Mouse (Mus musculus) lung, embryonic 14.5 days (tissue): ENCODE measurements around the gene Rnf26. TPM values are rescaled to one million over a fixed set of nuclear protein-coding genes. Genes with fewer than 3 reads are reported as not detected.

ENCODE experiments used
- ATAC-seq: fragments of 200-750 bp; cut with Nextera tagmentation; 2 replicates; pipeline ENCODE4 v1.8.0; 2017; ENCODE audit warnings: mild to moderate bottlenecking, moderate TSS enrichment, moderate library complexity; ENCODE audit not compliant: insufficient read depth
- DNase-seq: peaks from one replicate; pipeline ENCODE4 v3.0.0-alpha.2; 2015
- H3K27ac ChIP-seq: fragments of 300-500 bp; sonication (generic); 2 replicates; pipeline ENCODE4 v1.5.1; 2014; ENCODE audit warnings: low read depth, mild to moderate bottlenecking, moderate library complexity
- H3K27me3 ChIP-seq: fragments of 300-500 bp; sonication (generic); 2 replicates; pipeline ENCODE4 v1.6.1; 2014; ENCODE audit warnings: low read length, control low read depth; ENCODE audit not compliant: insufficient read depth
- H3K36me3 ChIP-seq: fragments of 300-500 bp; sonication (generic); 2 replicates; pipeline ENCODE4 v1.6.1; 2014; ENCODE audit warnings: control low read depth; ENCODE audit not compliant: insufficient read depth
- H3K4me1 ChIP-seq: fragments of 300-500 bp; sonication (generic); 2 replicates; pipeline ENCODE4 v1.6.1; 2014; ENCODE audit warnings: antibody characterized with exemption, control low read depth; ENCODE audit not compliant: insufficient read depth
- H3K4me2 ChIP-seq: fragments of 300-500 bp; sonication (generic); 2 replicates; pipeline ENCODE4 v1.6.1; 2014; ENCODE audit warnings: mild to moderate bottlenecking
- H3K4me3 ChIP-seq: fragments of 300-500 bp; sonication (generic); 2 replicates; pipeline ENCODE4 v1.5.1; 2014; ENCODE audit warnings: low read depth, low read length
- H3K9ac ChIP-seq: fragments of 300-500 bp; sonication (generic); 2 replicates; pipeline ENCODE4 v1.6.1; 2014
- H3K9me3 ChIP-seq: fragments of 300-500 bp; sonication (generic); 2 replicates; pipeline ENCODE4 v1.6.1; 2016; ENCODE audit warnings: low read depth, low read length, control low read depth
- CTCF ChIP-seq: IDR thresholded peaks from 2 replicates; pipeline ENCODE4 v1.5.1; 2016; ENCODE audit warnings: antibody characterized with exemption, low read depth
- WGBS: fragments of 180-500 bp; shearing (Covaris S2); extraction: QIAGEN DNeasy Blood & Tissue Kit; methylation state at CpG from one replicate; pipeline ENCODE4 v1.1.7; 2014; 5-methylcytosine and 5-hydroxymethylcytosine counted together
- polyA plus RNA-seq: library from polyadenylated mRNA; unstranded; fragments of >200 nt; fragmentation: Nextera tagmentation; extraction: Ambion mirVana; gene quantifications from 2 replicates; pipeline ENCODE4 v1.2.1, GENCODE M21; 2014

Gene Rnf26
- polyA plus RNA-seq, 1 experiment from 2014 or later = 89.2 TPM

- Histone ChIP-seq H3K9me3 (no peaks in the 10 kb centered on the region), H3K4me1 (no peaks in the 10 kb centered on the region), H3K36me3 (peaks cover 16% of the 10 kb centered on the region; the same call in 1 of the 2 replicates), H3K4me2 (no peak overlapping the region), H3K9ac (no peak overlapping the region), H3K27me3 (no peaks in the 10 kb centered on the region), H3K4me3 (no peak overlapping the region), H3K27ac (no peak overlapping the region)
- peak; percentile 76 for TF ChIP-seq CTCF
- 38% methylated on average over 24 of the region's 24 CpGs for WGBS
- DNase-seq (peak; percentile 75), ATAC-seq (peak; percentile 42; the same call in 1 of the 2 replicates)
Measured at GRCm38 (mm10) chr9:44093612-44094503, 19.5 kb downstream of the Rnf26 start.

DNA sequence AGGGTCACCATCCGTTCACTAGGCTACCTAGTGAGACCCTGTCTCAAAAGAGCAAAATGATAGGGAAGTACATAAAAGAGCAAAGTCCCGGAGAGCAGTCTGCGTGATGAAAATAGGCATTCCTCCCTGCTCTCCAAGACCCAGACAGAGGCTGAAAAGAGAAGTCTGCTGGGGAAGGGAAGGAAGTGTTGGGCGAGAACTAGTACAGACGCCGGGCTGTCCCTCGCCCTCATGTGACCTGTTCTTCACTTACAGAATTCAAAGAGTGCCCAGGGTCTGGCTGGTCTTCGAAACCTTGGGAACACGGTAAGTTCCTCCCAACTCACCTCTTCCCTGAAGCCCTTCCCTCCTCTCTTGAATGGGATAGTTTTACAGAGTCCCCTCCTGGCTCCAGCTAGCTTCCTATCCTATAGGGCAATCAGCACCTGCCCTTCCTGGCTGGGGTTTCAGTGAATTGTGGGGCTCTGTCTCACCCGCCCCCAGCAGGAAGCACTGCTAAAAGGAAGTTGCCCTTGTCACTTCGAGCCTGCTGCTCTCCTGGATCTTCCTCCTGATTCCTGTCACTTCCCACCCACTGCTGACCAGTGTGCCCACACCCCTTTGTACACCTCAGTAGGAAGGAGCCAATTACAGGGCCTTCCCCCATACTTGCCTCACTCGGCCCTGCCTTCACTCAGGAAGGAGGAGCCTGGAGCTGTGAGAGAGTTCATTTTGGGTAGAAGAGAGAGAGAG, 24.3 kb downstream of the Rnf26 start:
- no peak overlapping the region for H3K27ac ChIP-seq
- TF ChIP-seq CTCF = no peak

DNA sequence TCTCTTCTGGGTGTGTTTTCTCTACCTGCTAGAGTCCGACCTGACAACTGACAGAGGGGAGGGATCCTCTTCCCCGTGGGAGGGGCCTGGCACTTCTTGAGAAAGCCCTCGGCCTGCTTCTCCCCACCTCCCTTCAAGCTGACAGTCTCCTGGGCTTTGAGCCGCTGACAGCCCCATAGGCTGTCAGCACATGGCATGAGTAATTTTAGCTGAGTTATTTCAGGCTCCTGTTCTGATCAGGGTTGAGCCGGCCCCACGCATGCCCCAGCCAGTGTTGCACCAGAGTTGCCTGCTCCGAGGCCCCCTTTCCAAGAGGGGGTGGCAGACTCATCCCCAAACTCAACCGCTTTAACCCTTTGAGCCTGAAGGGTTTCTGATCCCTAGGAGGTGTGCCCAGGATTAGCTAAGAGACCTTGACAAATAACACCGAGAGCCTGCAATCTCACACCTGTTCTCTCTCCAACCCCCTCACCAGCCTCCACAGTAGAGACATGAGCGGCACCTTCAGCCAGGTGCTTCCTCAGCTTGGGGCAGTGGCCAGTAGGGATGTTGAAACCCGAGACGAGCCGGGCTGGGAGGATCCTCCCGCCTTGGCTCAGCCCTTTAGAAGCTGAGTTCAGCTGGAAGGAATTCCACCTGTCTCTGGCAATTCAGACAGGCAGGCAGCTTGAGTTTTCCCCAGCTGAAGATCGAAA, 25.4 kb downstream of the Rnf26 start:
- no peak for ATAC-seq
- Histone ChIP-seq H3K9me3 (no peaks in the 10 kb centered on the region), H3K27ac (peak overlapping the region; percentile 58; the same call in 1 of the 2 replicates), H3K9ac (no peak overlapping the region; the same call in 1 of the 2 replicates), H3K4me3 (no peak overlapping the region), H3K36me3 (peaks cover 14% of the 10 kb centered on the region; the same call in 1 of the 2 replicates), H3K4me2 (peak overlapping the region; percentile 35; the same call in 1 of the 2 replicates), H3K4me1 (peaks cover 7% of the 10 kb centered on the region; the same call in 1 of the 2 replicates), H3K27me3 (peaks cover 23% of the 10 kb centered on the region; the same call in 1 of the 2 replicates)
- TF ChIP-seq CTCF = no peak
- WGBS = 8% methylated on average over 15 of the region's 15 CpGs
- peak; percentile 56 for DNase-seq

More for the DNA sequence above, 24.3 kb downstream of the Rnf26 start:
- peaks cover 16% of the 10 kb centered on the region; the same call in 1 of the 2 replicates for H3K36me3 ChIP-seq
- H3K4me2 ChIP-seq = no peak overlapping the region; the same call in 1 of the 2 replicates
- no peaks in the 10 kb centered on the region for H3K9me3 ChIP-seq
- no peak overlapping the region for H3K4me3 ChIP-seq
- WGBS = 54% methylated on average over 12 of the region's 12 CpGs
- H3K27me3 ChIP-seq = peaks cover 18% of the 10 kb centered on the region; the same call in 1 of the 2 replicates
- H3K4me1 ChIP-seq = peaks cover 7% of the 10 kb centered on the region; the same call in 1 of the 2 replicates
- no peak overlapping the region for H3K9ac ChIP-seq
- DNase-seq (no peak), ATAC-seq (no peak)

DNA sequence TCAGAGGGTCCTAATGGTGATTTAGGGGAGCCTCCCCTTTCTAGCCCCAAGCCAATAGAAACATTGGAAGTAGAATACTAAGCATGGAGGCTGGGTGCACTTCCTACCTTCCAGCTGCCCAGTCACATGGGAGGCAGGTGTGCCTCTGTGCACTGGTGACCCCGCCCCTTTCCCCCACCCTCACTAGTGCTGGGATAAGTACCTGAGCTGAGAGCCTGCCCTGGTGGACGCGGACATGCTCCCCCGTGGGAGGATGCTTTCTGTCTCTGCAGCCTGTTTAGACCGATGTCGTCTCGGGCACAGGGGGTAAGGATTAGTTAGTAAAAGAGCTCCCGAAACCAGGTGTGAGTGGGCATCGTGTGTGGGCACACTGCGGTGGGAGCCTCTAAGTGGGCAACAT, 26.4 kb downstream of the Rnf26 start:
- no peak for TF ChIP-seq CTCF
- DNase-seq (no peak), ATAC-seq (no peak)
- 49% methylated on average over 10 of the region's 10 CpGs for WGBS
- no peak overlapping the region for H3K27ac ChIP-seq
- H3K27me3 ChIP-seq = peaks cover 29% of the 10 kb centered on the region; the same call in 1 of the 2 replicates
- no peaks in the 10 kb centered on the region for H3K9me3 ChIP-seq
- H3K4me1 ChIP-seq = peaks cover 7% of the 10 kb centered on the region; the same call in 1 of the 2 replicates
- H3K4me3 ChIP-seq = no peak overlapping the region
- H3K9ac ChIP-seq = no peak overlapping the region
- no peak overlapping the region for H3K4me2 ChIP-seq
- peaks cover 9% of the 10 kb centered on the region; the same call in 1 of the 2 replicates for H3K36me3 ChIP-seq

- Histone ChIP-seq H3K9ac (peak overlapping the region; percentile 73; the same call in 1 of the 2 replicates), H3K4me2 (peak overlapping the region; percentile 100), H3K27me3 (peaks cover 29% of the 10 kb centered on the region; the same call in 1 of the 2 replicates), H3K9me3 (no peaks in the 10 kb centered on the region), H3K4me1 (peaks cover 7% of the 10 kb centered on the region; the same call in 1 of the 2 replicates), H3K27ac (no peak overlapping the region), H3K4me3 (peak overlapping the region; percentile 59; the same call in 1 of the 2 replicates), H3K36me3 (peaks cover 1% of the 10 kb centered on the region; the same call in 1 of the 2 replicates)
- 60% methylated on average over 15 of the region's 15 CpGs for WGBS
- DNase-seq = no peak
- TF ChIP-seq CTCF = no peak
- ATAC-seq = no peak
Measured at GRCm38 (mm10) chr9:44085741-44086665, 27.3 kb downstream of the Rnf26 start.
